Mouse (Mus musculus): ENCODE results near the gene Fmnl2.

Gene Fmnl2

GRCm38 (mm10) chr2:52985167-52985566 lies 127.5 kb downstream of the Fmnl2 start:
- peak; percentile 41 to 45 for DNase-seq (ENCODE audit: low spot score in 2 of 2)

GRCm38 (mm10) chr2:52986354-52986753 lies 128.7 kb downstream of the Fmnl2 start:
- no peak for DNase-seq (ENCODE audit: low spot score in 2 of 2)

- no peak for DNase-seq (ENCODE audit: low spot score in 2 of 2)
Measured at GRCm38 (mm10) chr2:52987035-52987434, 129.4 kb downstream of the Fmnl2 start.

- peak in 1 of 2 experiments; percentile 34 for DNase-seq (ENCODE audit: low spot score in 2 of 2)
Measured at GRCm38 (mm10) chr2:52987637-52988295, 130.1 kb downstream of the Fmnl2 start.

GRCm38 (mm10) chr2:52989316-52989715 lies 131.7 kb downstream of the Fmnl2 start:
- no peak for DNase-seq (ENCODE audit: low spot score in 2 of 2)

- peak; percentile 73 for DNase-seq (ENCODE audit: low spot score in 2 of 2)
Measured at GRCm38 (mm10) chr2:52990874-52991687, 133.4 kb downstream of the Fmnl2 start.

GRCm38 (mm10) chr2:52991688-52992194 lies 134.1 kb downstream of the Fmnl2 start:
- peak in 1 of 2 experiments; percentile 45 for DNase-seq (ENCODE audit: low spot score in 2 of 2)

GRCm38 (mm10) chr2:52993241-52993640 lies 135.6 kb downstream of the Fmnl2 start:
- DNase-seq (ENCODE audit: low spot score in 2 of 2): no peak

GRCm38 (mm10) chr2:52994526-52994925 lies 136.9 kb downstream of the Fmnl2 start:
- DNase-seq (ENCODE audit: low spot score in 2 of 2): peak; percentile 39 to 60

- peak; percentile 63 to 83 for DNase-seq (ENCODE audit: low spot score in 2 of 2)
Measured at GRCm38 (mm10) chr2:52997955-52998750, 140.5 kb downstream of the Fmnl2 start.

- DNase-seq (ENCODE audit: low spot score in 2 of 2): peak; percentile 14 to 25
Measured at GRCm38 (mm10) chr2:52999524-52999969, 141.9 kb downstream of the Fmnl2 start.

GRCm38 (mm10) chr2:53000446-53000845 lies 142.8 kb downstream of the Fmnl2 start:
- DNase-seq (ENCODE audit: low spot score in 2 of 2): no peak

GRCm38 (mm10) chr2:53006161-53006560 lies 148.5 kb downstream of the Fmnl2 start:
- no peak for DNase-seq (ENCODE audit: low spot score in 2 of 2)

GRCm38 (mm10) chr2:53007142-53007541 lies 149.5 kb downstream of the Fmnl2 start:
- DNase-seq (ENCODE audit: low spot score in 2 of 2): peak; percentile 68 to 72

GRCm38 (mm10) chr2:53013051-53013450 lies 155.4 kb downstream of the Fmnl2 start:
- DNase-seq (ENCODE audit: low spot score in 2 of 2): no peak

- no peak for DNase-seq (ENCODE audit: low spot score in 2 of 2)
Measured at GRCm38 (mm10) chr2:53014451-53014850, 156.8 kb downstream of the Fmnl2 start.

GRCm38 (mm10) chr2:53022982-53023381 lies 165.3 kb downstream of the Fmnl2 start:
- peak; percentile 24 to 39 for DNase-seq (ENCODE audit: low spot score in 2 of 2)

GRCm38 (mm10) chr2:53026056-53026769 lies 168.6 kb downstream of the Fmnl2 start:
- peak; percentile 65 to 73 for DNase-seq (ENCODE audit: low spot score in 2 of 2)

GRCm38 (mm10) chr2:53028868-53029267 lies 171.2 kb downstream of the Fmnl2 start:
- DNase-seq (ENCODE audit: low spot score in 2 of 2): no peak

GRCm38 (mm10) chr2:53029716-53030431 lies 172.2 kb downstream of the Fmnl2 start:
- DNase-seq (ENCODE audit: low spot score in 2 of 2): peak; percentile 32 to 35

All from heart, adult 9 months (tissue).